Mouse (Mus musculus): Measurements from ENCODE around the gene Kif1c. TPM values are rescaled to one million over a fixed set of nuclear protein-coding genes. Genes with fewer than 3 reads are reported as not detected.

Kif1c gene
- polyA plus RNA-seq, 1 experiment from 2014 or later: 1.3 TPM

DNA sequence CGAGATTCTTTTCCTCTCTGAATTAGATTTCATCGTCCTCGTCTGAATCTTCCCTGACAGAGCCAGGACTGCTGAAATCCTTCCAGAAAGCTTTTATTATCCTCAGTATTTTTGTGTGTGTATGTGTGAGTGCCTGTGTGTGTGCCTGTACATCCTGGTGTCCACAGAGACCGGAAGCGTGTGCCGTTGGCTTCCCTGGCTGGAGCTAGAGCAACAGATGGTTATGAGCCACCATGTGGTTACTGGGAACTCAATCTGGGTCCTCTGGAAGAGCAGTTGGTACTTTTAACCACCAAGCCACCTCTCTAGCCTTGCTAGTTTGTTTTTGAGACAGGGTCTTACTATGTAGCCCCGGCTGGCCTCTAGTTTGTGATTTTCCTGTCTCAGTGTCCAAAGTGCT lies 41.8 kb downstream of the Kif1c start:
- Histone ChIP-seq H3K4me2 (ENCODE audit: low read length) (no peak overlapping the region), H3K27ac (ENCODE audit: low read depth, low read length) (no peak overlapping the region), H3K27me3 (replicated peaks; ENCODE audit: control insufficient read depth, insufficient read depth, low read length) (no peaks in the 10 kb centered on the region), H3K9me3 (ENCODE audit: control insufficient read depth, low read length) (no peaks in the 10 kb centered on the region), H3K4me1 (ENCODE audit: control insufficient read depth, insufficient read depth, low read depth, low read length) (no peaks in the 10 kb centered on the region), H3K36me3 (ENCODE audit: control insufficient read depth, insufficient read depth, low read length) (no peaks in the 10 kb centered on the region), H3K9ac (ENCODE audit: low read depth, low read length) (no peak overlapping the region), H3K4me3 (ENCODE audit: low read length) (no peak overlapping the region)
- no peak for ATAC-seq
- 80% methylated on average over 7 of the region's 7 CpGs for WGBS

- H3K4me3 ChIP-seq (ENCODE audit: low read length): no peak overlapping the region
- H3K9ac ChIP-seq (ENCODE audit: low read depth, low read length): no peak overlapping the region
- no peaks in the 10 kb centered on the region for H3K4me1 ChIP-seq (ENCODE audit: control insufficient read depth, insufficient read depth, low read depth, low read length)
- no peaks in the 10 kb centered on the region for H3K36me3 ChIP-seq (ENCODE audit: control insufficient read depth, insufficient read depth, low read length)
- 72% methylated on average over 12 of the region's 12 CpGs for WGBS
- H3K27me3 ChIP-seq (replicated peaks; ENCODE audit: control insufficient read depth, insufficient read depth, low read length): no peaks in the 10 kb centered on the region
- H3K27ac ChIP-seq (ENCODE audit: low read depth, low read length): no peak overlapping the region
- no peak for ATAC-seq
- H3K9me3 ChIP-seq (ENCODE audit: control insufficient read depth, low read length): no peaks in the 10 kb centered on the region
- no peak overlapping the region for H3K4me2 ChIP-seq (ENCODE audit: low read length)
Observed at GRCm38 (mm10) chr11:70742581-70743459, 42.5 kb downstream of the Kif1c start.

DNA sequence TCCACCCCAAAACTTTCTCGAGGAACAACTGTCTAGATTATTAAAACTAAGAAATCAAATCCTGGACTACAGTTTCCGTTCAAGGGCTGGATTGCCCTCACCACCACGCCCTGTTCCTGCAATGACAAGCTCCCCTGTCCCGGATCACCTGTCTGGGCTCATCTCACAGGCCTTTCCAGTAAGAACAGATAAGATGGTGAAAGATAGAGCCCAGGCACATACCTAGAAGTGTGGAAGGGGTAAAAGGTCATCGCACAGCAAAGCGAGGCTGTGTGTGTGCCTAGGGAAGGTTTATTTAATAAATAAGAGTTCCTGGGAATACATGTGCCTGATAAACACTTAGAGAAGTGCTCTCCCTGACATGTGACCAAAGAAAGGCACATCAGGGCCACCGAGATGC lies 45.3 kb downstream of the Kif1c start:
- Histone ChIP-seq H3K36me3 (ENCODE audit: control insufficient read depth, insufficient read depth, low read length) (no peaks in the 10 kb centered on the region), H3K9ac (ENCODE audit: low read depth, low read length) (no peak overlapping the region), H3K27ac (ENCODE audit: low read depth, low read length) (no peak overlapping the region), H3K9me3 (ENCODE audit: control insufficient read depth, low read length) (no peaks in the 10 kb centered on the region), H3K4me3 (ENCODE audit: low read length) (no peak overlapping the region), H3K4me2 (ENCODE audit: low read length) (no peak overlapping the region), H3K4me1 (ENCODE audit: control insufficient read depth, insufficient read depth, low read depth, low read length) (no peaks in the 10 kb centered on the region), H3K27me3 (replicated peaks; ENCODE audit: control insufficient read depth, insufficient read depth, low read length) (no peaks in the 10 kb centered on the region)
- no peak for ATAC-seq
- WGBS: 89% methylated on average over 7 of the region's 7 CpGs

GRCm38 (mm10) chr11:70747876-70748545 lies 47.7 kb downstream of the Kif1c start:
- no peak overlapping the region for H3K4me2 ChIP-seq (ENCODE audit: low read length)
- H3K27me3 ChIP-seq (replicated peaks; ENCODE audit: control insufficient read depth, insufficient read depth, low read length): no peaks in the 10 kb centered on the region
- 89% methylated on average over 4 of the region's 4 CpGs for WGBS
- no peak for ATAC-seq
- no peak overlapping the region for H3K9ac ChIP-seq (ENCODE audit: low read depth, low read length)
- H3K27ac ChIP-seq (ENCODE audit: low read depth, low read length): no peak overlapping the region
- no peaks in the 10 kb centered on the region for H3K9me3 ChIP-seq (ENCODE audit: control insufficient read depth, low read length)
- no peaks in the 10 kb centered on the region for H3K4me1 ChIP-seq (ENCODE audit: control insufficient read depth, insufficient read depth, low read depth, low read length)
- no peaks in the 10 kb centered on the region for H3K36me3 ChIP-seq (ENCODE audit: control insufficient read depth, insufficient read depth, low read length)
- no peak overlapping the region for H3K4me3 ChIP-seq (ENCODE audit: low read length)

- Histone ChIP-seq H3K4me2 (ENCODE audit: low read length) (no peak overlapping the region), H3K4me3 (ENCODE audit: low read length) (no peak overlapping the region), H3K9ac (ENCODE audit: low read depth, low read length) (no peak overlapping the region), H3K36me3 (ENCODE audit: control insufficient read depth, insufficient read depth, low read length) (no peaks in the 10 kb centered on the region), H3K9me3 (ENCODE audit: control insufficient read depth, low read length) (no peaks in the 10 kb centered on the region), H3K4me1 (ENCODE audit: control insufficient read depth, insufficient read depth, low read depth, low read length) (peaks cover 2% of the 10 kb centered on the region; the same call in 1 of the 2 replicates), H3K27ac (ENCODE audit: low read depth, low read length) (no peak overlapping the region), H3K27me3 (replicated peaks; ENCODE audit: control insufficient read depth, insufficient read depth, low read length) (no peaks in the 10 kb centered on the region)
- ATAC-seq: no peak
- WGBS: 90% methylated on average over 4 of the region's 4 CpGs
Observed at GRCm38 (mm10) chr11:70752337-70753017, 52.1 kb downstream of the Kif1c start.

GRCm38 (mm10) chr11:70753146-70753545 lies 52.8 kb downstream of the Kif1c start:
- WGBS: 92% methylated on average over 10 of the region's 10 CpGs
- Histone ChIP-seq H3K27me3 (replicated peaks; ENCODE audit: control insufficient read depth, insufficient read depth, low read length) (no peaks in the 10 kb centered on the region), H3K4me3 (ENCODE audit: low read length) (no peak overlapping the region), H3K9me3 (ENCODE audit: control insufficient read depth, low read length) (no peaks in the 10 kb centered on the region), H3K27ac (ENCODE audit: low read depth, low read length) (no peak overlapping the region), H3K36me3 (ENCODE audit: control insufficient read depth, insufficient read depth, low read length) (no peaks in the 10 kb centered on the region), H3K4me1 (ENCODE audit: control insufficient read depth, insufficient read depth, low read depth, low read length) (peaks cover 2% of the 10 kb centered on the region; the same call in 1 of the 2 replicates), H3K9ac (ENCODE audit: low read depth, low read length) (no peak overlapping the region), H3K4me2 (ENCODE audit: low read length) (no peak overlapping the region)
- ATAC-seq: no peak

- WGBS: 67% methylated on average over 4 of the region's 4 CpGs
- Histone ChIP-seq H3K36me3 (ENCODE audit: control insufficient read depth, insufficient read depth, low read length) (no peaks in the 10 kb centered on the region), H3K27ac (ENCODE audit: low read depth, low read length) (no peak overlapping the region), H3K4me1 (ENCODE audit: control insufficient read depth, insufficient read depth, low read depth, low read length) (peaks cover 2% of the 10 kb centered on the region; the same call in 1 of the 2 replicates), H3K9me3 (ENCODE audit: control insufficient read depth, low read length) (no peaks in the 10 kb centered on the region), H3K4me3 (ENCODE audit: low read length) (no peak overlapping the region), H3K27me3 (replicated peaks; ENCODE audit: control insufficient read depth, insufficient read depth, low read length) (no peaks in the 10 kb centered on the region), H3K9ac (ENCODE audit: low read depth, low read length) (no peak overlapping the region), H3K4me2 (ENCODE audit: low read length) (no peak overlapping the region)
- ATAC-seq: no peak
Observed at GRCm38 (mm10) chr11:70754476-70754875, 54.1 kb downstream of the Kif1c start.

GRCm38 (mm10) chr11:70754958-70755357 lies 54.6 kb downstream of the Kif1c start:
- Histone ChIP-seq H3K4me1 (ENCODE audit: control insufficient read depth, insufficient read depth, low read depth, low read length) (peaks cover 2% of the 10 kb centered on the region; the same call in 1 of the 2 replicates), H3K9me3 (ENCODE audit: control insufficient read depth, low read length) (no peaks in the 10 kb centered on the region), H3K9ac (ENCODE audit: low read depth, low read length) (no peak overlapping the region), H3K27me3 (replicated peaks; ENCODE audit: control insufficient read depth, insufficient read depth, low read length) (no peaks in the 10 kb centered on the region), H3K36me3 (ENCODE audit: control insufficient read depth, insufficient read depth, low read length) (no peaks in the 10 kb centered on the region), H3K27ac (ENCODE audit: low read depth, low read length) (no peak overlapping the region), H3K4me2 (ENCODE audit: low read length) (no peak overlapping the region), H3K4me3 (ENCODE audit: low read length) (no peak overlapping the region)
- 66% methylated on average over 7 of the region's 7 CpGs for WGBS
- ATAC-seq: no peak

DNA sequence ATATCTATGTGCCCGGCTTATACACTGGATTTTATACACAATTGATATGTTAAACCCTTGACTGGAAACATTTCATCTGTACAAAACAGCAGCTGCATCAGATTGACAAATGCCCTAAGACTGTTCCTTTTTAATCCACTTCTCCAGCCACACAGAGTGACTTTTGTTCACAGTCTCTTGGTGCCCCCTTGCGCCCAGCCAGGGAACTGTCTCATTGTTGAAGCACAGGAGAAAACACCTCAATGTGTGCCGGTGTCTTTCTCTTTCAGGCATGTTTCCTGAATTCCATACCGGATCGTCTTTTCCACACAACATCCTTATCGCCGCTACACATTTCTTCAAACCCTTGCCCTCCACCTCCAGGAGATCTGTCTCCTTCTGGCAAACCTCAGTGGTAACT lies 55.3 kb downstream of the Kif1c start:
- H3K27ac ChIP-seq (ENCODE audit: low read depth, low read length): no peak overlapping the region
- H3K4me2 ChIP-seq (ENCODE audit: low read length): 0 out of 2 replicates have a peak overlapping the region, but pooled peaks have one; percentile 17
- no peaks in the 10 kb centered on the region for H3K27me3 ChIP-seq (replicated peaks; ENCODE audit: control insufficient read depth, insufficient read depth, low read length)
- no peaks in the 10 kb centered on the region for H3K9me3 ChIP-seq (ENCODE audit: control insufficient read depth, low read length)
- no peaks in the 10 kb centered on the region for H3K36me3 ChIP-seq (ENCODE audit: control insufficient read depth, insufficient read depth, low read length)
- WGBS: 13% methylated on average over 7 of the region's 7 CpGs
- H3K9ac ChIP-seq (ENCODE audit: low read depth, low read length): peak overlapping the region; percentile 51
- ATAC-seq: peak; percentile 64; the same call in 1 of the 2 replicates
- peaks cover 2% of the 10 kb centered on the region; the same call in 1 of the 2 replicates for H3K4me1 ChIP-seq (ENCODE audit: control insufficient read depth, insufficient read depth, low read depth, low read length)
- no peak overlapping the region for H3K4me3 ChIP-seq (ENCODE audit: low read length)
